Mouse (Mus musculus) erythroblast, embryonic 14.5 days (primary cell): ENCODE measurements around the gene Phldb3.

Experiments used
- GATA1 ChIP-seq: IDR thresholded peaks from 2 replicates; pipeline ENCODE4 v1.6.1; 2012; ENCODE audit warnings: low read length, inconsistent platforms, mixed read lengths
- TAL1 ChIP-seq: IDR thresholded peaks from 3 replicates; pipeline ENCODE4 v1.6.1; 2012; ENCODE audit warnings: low read length, inconsistent platforms, mixed read lengths

DNA sequence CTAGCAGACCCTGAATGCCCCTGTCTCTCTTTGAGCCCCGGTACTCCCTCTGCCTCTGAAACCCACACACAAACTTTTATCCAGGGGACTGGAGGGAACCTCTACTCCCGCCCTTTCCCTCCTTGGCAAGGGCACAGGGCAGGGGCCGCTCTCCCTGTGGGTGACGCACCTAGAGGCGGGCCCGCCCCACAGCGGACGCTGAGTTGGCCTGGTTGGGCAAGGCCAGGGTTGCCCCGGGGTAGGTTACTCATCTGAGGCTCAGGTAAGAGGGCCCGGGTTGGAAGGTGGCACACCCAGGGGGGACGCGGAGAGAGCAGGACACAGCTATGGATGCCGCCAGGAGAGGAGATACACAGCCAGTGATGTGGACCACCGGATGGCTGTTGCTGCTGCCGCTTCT, 25.7 kb downstream of the Phldb3 start, which contains the start of gene Lypd3:
- TF ChIP-seq TAL1, result no peak
- no peak for TF ChIP-seq GATA1
